Mouse (Mus musculus) left cerebral cortex, postnatal 25 days (tissue): ENCODE measurements at regions not wholly inside any gene's neighbourhood (a gene's known extent, or its start where the extent isn't known, plus 50 kb on each side); places are given as distances from the start of the nearest gene placed in this dataset.
"Not testable (repeated sequence)": the region's sequence is repeated elsewhere in the genome, so short reads cannot be mapped to it uniquely, and the experiment has no call there.

ENCODE experiments used
- DNase-seq, 2 experiments: peaks; one replicate each; pipeline ENCODE4 v3.0.0; 2022; ENCODE audit warnings: low spot score in 2 of 2, mixed read lengths in 1 of 2
- intact Hi-C: fragments of 180-260 bp; cut with DNase I; formaldehyde crosslinking; loops from one replicate; pipeline ENCODE4 v1.15.1; 2025

DNA sequence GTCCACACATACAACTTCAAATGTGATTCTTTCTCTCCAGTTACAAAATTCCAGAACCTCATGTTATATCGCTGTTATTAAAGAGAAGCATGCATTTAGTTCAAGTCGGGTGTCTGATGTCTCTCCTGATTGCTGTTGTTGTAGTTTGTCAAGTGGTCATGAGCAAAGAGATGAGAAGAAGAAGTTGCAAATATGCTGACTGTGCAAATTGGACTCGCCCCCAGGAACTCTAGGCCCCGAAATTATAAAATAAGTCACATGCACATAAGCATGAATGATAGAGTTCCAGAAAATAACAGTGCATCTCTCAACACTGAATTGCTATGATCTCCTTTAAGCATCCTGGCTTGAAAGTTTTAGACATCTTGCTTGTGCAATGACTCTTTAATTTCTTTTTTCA, 53.3 kb downstream of the Kif2b start:
- no peak for DNase-seq
- intact Hi-C loops, result no loop called here

DNA sequence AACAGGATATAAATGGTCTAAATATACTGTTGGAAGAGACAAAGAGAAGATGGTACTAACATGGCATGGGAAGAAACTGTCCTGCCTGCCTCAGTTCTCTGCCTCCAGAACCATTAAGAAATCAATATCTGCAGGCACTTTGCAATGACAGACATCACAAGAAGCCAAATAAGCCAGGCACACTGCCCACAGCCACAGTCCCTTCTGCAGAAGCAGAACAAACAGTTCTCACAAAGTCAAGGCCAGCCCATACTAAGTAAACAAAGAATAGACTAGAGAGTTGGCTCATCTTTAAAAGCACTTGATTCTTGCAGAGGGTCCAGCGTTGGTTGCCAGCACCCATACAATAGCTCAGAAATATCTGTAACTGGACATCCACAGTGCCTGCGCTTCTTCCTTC, 98.1 kb downstream of the Kif2b start:
- DNase-seq, result no peak
- intact Hi-C loops, result no loop called here

- no peak for DNase-seq
- intact Hi-C loops, result no loop called here
Measured at GRCm38 (mm10) chr11:91463578-91464401, 113.6 kb downstream of the Kif2b start.

DNA sequence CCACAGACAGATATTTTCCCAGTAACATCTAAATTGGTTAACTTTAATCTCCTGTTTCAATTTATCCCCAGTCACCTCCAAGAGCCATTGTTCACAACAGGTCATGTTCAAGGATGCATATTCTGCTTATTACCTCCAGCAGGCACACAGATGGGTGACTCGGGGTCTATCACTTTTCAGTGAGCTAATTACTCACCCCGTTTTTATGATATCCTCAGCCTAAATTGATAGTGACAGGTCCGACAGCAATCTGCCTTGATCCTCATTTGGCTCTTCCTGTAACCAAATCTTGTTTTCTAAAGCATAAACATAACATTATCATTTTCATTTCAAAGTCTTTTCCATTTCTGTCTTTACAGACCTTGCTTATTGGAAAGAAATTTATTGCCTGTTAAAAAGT, 115.4 kb downstream of the Kif2b start:
- intact Hi-C loops, result no loop called here
- no peak for DNase-seq

- intact Hi-C loops, result no loop called here
- DNase-seq, result peak; percentile 21 to 88
Measured at GRCm38 (mm10) chr11:91442361-91442760, 135.0 kb downstream of the Kif2b start.

DNA sequence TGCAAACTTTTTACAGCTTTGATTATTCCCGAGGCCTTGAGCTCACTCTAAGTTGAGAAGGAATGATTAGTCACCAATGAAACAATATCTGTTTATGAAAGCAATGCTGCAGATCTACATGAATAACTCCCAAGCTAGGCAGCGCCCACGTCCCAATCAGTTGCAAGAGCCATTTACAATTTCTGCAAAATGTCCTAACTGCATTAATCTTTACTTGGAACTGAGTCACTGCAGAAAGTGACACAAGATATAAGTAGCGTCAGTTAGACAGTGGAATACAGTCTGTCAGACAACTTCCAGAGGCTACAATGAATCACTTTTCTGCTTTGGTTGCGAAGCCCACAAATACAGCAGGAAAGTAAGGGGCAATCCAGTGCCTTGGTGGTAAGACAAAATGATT, 145.2 kb downstream of the Kif2b start:
- peak in 1 of 2 experiments; percentile 13 for DNase-seq
- intact Hi-C loops, result no loop called here

- intact Hi-C loops, result loop anchor here (5.0 to 10.0 kb wide), 2 partner anchors 518 to 564 kb away; no protein-coding TSS in a partner anchor
Measured at GRCm38 (mm10) chr11:91426731-91427130, 150.6 kb downstream of the Kif2b start.

DNA sequence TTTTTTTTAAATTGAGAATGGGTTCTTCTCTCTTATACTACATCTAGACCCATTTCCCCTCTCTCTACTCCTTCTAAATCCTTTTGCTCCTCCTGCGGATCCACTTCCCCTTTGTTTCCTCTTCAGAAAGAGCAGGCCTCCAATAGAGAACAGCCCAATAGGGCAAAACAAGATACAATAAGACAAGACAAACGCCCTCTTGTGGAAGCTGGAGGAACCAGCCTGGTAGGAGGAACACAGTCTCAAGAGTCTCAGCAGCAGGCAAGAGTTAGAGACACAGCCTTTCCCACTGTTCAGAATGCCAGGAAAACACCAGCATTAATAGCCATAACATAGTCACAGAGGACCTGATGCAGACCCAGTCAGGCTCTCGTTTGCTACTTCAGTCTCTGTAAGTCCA, 190.2 kb downstream of the Kif2b start:
- no peak for DNase-seq
- intact Hi-C loops, result no loop called here

More at GRCm38 (mm10) chr11:91426731-91427130, 150.6 kb downstream of the Kif2b start:
- peak; percentile 68 to 93 for DNase-seq

- no peak for DNase-seq
- intact Hi-C loops, result no loop called here
Measured at GRCm38 (mm10) chr11:91357029-91357428, 220.3 kb downstream of the Kif2b start.

GRCm38 (mm10) chr11:91342629-91343028, 234.7 kb downstream of the Kif2b start:
- intact Hi-C loops, result no loop called here
- DNase-seq, result no peak

- intact Hi-C loops, result no loop called here
- DNase-seq, result peak in 1 of 2 experiments; percentile 11
Measured at GRCm38 (mm10) chr11:91333056-91333455, 244.3 kb downstream of the Kif2b start.

- DNase-seq, result no peak
- intact Hi-C loops, result no loop called here
Measured at GRCm38 (mm10) chr11:91327543-91327942, 249.8 kb downstream of the Kif2b start.

DNA sequence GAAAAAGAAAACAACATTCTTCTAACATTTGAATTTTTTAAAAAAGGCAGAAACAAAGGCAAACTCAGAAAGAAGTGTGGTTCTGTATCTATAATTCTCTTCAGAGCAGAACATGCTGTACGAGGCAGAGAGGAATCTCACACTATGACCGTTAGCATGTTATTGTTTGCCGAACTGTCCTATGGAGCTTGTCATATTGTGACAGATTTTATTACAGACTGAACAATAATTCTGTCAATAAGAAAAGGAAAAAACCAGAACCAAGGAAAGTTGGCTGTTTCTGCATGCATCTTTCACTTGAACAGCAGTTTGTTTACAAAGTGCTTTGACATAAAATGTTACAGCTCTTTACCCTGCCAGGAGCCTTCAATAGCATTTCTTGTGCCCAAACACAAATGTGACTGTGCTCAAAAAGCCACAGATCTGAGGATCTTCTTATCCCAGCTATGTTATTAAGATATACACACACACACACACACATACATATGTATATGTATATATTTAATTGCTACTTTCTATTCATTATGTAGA, 267.1 kb downstream of the Kif2b start:
- intact Hi-C loops, result no loop called here
- no peak for DNase-seq

DNA sequence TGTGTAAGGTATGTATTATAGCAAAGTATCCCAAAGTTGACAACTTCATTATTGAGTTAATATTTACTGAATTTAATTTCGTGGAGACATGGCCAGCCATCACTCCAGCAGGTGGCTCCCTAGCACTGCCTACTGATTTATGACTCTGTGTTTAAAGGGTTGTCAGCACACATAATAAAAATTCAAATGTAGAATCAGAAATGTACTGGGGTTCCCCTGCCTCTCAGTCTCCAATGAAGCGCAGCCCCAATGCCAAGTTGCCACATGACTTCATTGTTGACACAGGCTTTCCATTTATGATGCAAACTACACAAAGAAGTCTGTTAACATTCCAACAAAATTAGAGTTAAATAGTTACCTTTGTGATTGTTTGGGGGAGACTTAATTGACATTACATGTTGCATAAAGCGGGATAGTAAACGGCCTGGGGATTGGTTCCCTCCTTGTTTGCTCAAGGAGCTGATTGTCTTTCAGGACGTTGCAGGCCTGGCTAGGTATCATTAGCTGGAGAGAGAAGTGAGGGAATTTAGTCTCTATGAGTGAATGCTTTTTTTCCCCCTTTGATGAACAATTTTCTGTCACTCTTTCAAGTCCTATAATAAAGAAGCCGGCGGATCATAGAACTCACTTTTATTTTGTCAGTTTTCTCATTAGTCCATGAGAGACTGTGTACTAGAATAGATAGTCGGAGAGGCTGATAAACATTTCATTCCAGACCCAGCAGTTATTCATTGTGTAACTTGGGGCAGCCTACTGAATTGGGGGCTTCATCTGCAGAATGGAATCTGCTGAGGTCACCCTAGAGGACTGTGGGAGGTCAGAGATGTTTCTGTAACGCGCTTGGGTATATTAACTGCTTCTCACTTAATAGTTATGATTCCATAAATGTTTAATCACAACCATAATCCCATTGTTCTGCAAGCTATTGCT, 287.9 kb downstream of the Kif2b start:
- peak; percentile 49 to 61 for DNase-seq
- intact Hi-C loops, result loop anchor here (10.0 kb wide), 1 partner anchor 505 kb away; no protein-coding TSS in a partner anchor

DNA sequence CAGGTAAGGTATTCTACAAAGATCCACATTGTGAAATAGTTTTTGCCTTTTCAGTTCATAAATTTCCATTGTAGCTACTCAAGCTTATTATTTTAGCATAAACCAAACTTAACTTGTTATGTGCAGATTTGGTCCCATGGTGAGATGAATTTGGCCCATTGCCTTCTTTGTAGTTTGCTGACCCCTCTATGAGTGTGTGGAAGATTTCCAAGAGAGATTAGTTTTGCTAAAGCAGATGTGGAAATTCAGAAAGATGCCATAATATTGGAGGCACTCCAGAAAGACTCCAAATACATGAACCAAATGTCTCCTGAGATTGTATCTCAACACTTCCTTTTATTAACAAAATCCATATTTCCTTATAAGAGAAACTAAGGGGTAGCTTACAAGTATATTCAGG, 291.0 kb downstream of the Kif2b start:
- intact Hi-C loops, result loop anchor here (10.0 kb wide), 1 partner anchor 502 kb away; no protein-coding TSS in a partner anchor
- no peak for DNase-seq

GRCm38 (mm10) chr11:91262216-91262615, 315.1 kb downstream of the Kif2b start:
- peak in 1 of 2 experiments; percentile 14 for DNase-seq
- intact Hi-C loops, result no loop called here

DNA sequence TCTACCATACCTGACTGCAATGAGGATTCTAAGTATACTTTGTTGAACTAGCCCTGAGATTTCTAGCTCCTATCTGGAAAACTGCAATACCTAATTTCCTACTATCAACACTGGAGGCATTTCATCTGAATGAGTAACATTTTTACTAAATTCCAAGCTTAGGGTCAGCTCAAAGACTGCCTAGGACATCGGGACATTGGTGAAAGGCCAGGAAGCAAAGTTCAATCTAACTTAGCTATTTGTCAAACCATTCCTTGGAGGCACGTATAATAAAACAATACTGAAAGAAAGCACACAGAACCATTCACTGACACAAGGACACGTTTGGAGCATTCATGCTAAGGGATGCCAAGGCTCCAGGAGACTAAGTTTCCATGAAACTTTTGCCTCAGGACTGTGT, 335.3 kb downstream of the Kif2b start:
- DNase-seq, intact Hi-C loops: not testable (repeated sequence)

GRCm38 (mm10) chr11:91216158-91216557, 361.2 kb downstream of the Kif2b start:
- no peak for DNase-seq
- intact Hi-C loops, result no loop called here

- intact Hi-C loops, result no loop called here
- DNase-seq, result no peak
Measured at GRCm38 (mm10) chr11:91213104-91213503, 364.3 kb downstream of the Kif2b start.

GRCm38 (mm10) chr11:91206470-91206869, 370.9 kb downstream of the Kif2b start:
- intact Hi-C loops, result no loop called here
- DNase-seq, result no peak
